Mouse (Mus musculus): ENCODE data around the gene P3h3. TPM values are rescaled to one million over a fixed set of nuclear protein-coding genes. Genes with fewer than 3 reads are reported as not detected.

Gene P3h3
- polyA plus RNA-seq, 1 experiment = 1.1 TPM

DNA sequence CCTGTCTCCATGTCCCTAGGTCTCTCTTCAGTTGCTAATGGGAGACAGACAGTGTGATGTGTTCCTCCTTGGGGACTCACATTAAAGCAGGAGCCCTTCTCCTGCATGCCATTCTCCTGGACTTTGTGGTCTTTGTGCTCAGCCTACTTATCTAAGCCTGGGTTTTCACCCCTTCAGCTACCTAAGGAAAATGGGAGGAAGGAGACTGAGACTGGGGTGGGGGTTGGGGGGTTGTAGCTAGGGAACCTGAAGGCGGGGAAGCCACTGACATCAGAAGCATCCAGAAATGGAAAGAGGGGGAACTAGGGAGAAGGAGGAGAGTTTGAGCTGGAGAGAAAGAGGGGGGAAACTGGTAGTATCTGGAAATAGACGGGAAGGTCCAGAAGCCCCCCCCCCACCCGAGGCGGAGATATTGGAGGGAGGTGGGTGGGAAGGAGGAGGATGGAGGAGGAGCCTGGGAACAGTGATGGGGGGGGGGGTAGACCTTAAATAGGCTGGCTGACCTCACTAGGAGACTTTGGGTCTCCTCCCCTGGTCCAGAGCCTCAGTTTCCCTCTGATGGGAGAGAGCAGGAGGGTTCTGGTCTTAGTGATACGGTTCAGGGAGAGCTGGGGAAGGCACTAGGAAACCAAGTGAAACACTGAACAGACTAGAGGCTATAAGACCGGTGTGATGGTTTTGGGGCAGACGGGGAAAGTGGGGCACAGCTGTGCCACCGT lies 5.0 kb upstream of the P3h3 start:
- no peak overlapping the region for H3ac ChIP-seq (ENCODE audit: control insufficient read depth, insufficient read length)
- H3K27me3 ChIP-seq (ENCODE audit: control insufficient read depth, insufficient read depth, insufficient read length) = peaks cover 71% of the 10 kb centered on the region

DNA sequence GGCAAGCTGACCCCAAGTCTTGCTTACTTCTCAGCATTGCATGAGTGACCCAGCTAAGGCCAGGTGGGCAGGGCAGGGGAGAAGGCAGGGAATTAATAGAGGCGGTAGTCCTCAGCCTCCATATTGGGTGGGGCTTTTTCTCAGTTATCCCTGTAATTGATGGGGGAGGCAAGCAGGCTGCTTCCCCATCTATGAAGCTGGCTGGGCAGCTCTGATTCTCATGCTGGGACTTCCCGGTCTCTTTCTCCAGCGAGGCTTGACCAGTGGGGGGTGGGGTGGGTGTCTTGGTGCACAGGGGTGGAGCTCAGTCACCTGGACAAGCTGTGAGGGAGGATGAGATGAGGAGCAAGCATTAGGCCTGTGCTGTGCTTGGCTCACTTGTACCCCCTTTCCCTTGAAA lies 4.2 kb upstream of the P3h3 start:
- TF ChIP-seq POLR2AphosphoS2 (IDR thresholded peaks at IDR 0.05; ENCODE audit: insufficient read length, low read depth) (no peak), SRF (IDR thresholded peaks at IDR 0.05; ENCODE audit: control insufficient read depth, insufficient read length, low read depth) (no peak), CEBPB (IDR thresholded peaks at IDR 0.05; ENCODE audit: insufficient read depth, poor library complexity, severe bottlenecking) (no peak), E2F4 (IDR thresholded peaks at IDR 0.05; ENCODE audit: insufficient read depth) (no peak)
- H3K36me3 ChIP-seq (ENCODE audit: control insufficient read depth, insufficient read depth) = no peaks in the 10 kb centered on the region
- no peak overlapping the region for H3ac ChIP-seq (ENCODE audit: control insufficient read depth, insufficient read length)
- peaks cover 74% of the 10 kb centered on the region for H3K27me3 ChIP-seq (ENCODE audit: control insufficient read depth, insufficient read depth, insufficient read length)
- H3K4me2 ChIP-seq (ENCODE audit: low read depth) = no peak overlapping the region
- H3K4me3 ChIP-seq = no peak overlapping the region
- no peaks in the 10 kb centered on the region for H3K79me2 ChIP-seq (ENCODE audit: control insufficient read depth, insufficient read depth)

More for the DNA sequence above, 5.0 kb upstream of the P3h3 start:
- TF ChIP-seq CEBPB (IDR thresholded peaks at IDR 0.05; ENCODE audit: insufficient read depth, poor library complexity, severe bottlenecking) (no peak), REST (IDR thresholded peaks at IDR 0.05; ENCODE audit: insufficient read depth, insufficient read length) (no peak), MAX (IDR thresholded peaks at IDR 0.05; ENCODE audit: low read depth) (no peak), USF1 (IDR thresholded peaks at IDR 0.05; ENCODE audit: low read depth) (no peak), TCF3 (IDR thresholded peaks at IDR 0.05; ENCODE audit: insufficient read length, low read depth) (no peak), POLR2A (IDR thresholded peaks at IDR 0.05; ENCODE audit: insufficient read length, low read depth) (no peak), TCF12 (IDR thresholded peaks at IDR 0.05; ENCODE audit: insufficient read depth, poor library complexity, severe bottlenecking) (no peak), E2F4 (IDR thresholded peaks at IDR 0.05; ENCODE audit: insufficient read depth) (no peak), MYOG (IDR thresholded peaks at IDR 0.05; ENCODE audit: control insufficient read depth in 1 of 3, insufficient read depth in 1 of 3, insufficient read length in 2 of 3, low read depth in 2 of 3) (no peak), SRF (IDR thresholded peaks at IDR 0.05; ENCODE audit: control insufficient read depth, insufficient read length, low read depth) (no peak), MYOD1 (IDR thresholded peaks at IDR 0.05; ENCODE audit: control insufficient read depth in 1 of 3, insufficient read length in 2 of 3, low read depth in 2 of 3) (no peak), POLR2AphosphoS2 (IDR thresholded peaks at IDR 0.05; ENCODE audit: insufficient read length, low read depth) (no peak)
- H3K79me2 ChIP-seq (ENCODE audit: control insufficient read depth, insufficient read depth) = no peaks in the 10 kb centered on the region
- no peak overlapping the region for H3K4me3 ChIP-seq
- no peak overlapping the region for H3K4me2 ChIP-seq (ENCODE audit: low read depth)
- no peaks in the 10 kb centered on the region for H3K36me3 ChIP-seq (ENCODE audit: control insufficient read depth, insufficient read depth)

DNA sequence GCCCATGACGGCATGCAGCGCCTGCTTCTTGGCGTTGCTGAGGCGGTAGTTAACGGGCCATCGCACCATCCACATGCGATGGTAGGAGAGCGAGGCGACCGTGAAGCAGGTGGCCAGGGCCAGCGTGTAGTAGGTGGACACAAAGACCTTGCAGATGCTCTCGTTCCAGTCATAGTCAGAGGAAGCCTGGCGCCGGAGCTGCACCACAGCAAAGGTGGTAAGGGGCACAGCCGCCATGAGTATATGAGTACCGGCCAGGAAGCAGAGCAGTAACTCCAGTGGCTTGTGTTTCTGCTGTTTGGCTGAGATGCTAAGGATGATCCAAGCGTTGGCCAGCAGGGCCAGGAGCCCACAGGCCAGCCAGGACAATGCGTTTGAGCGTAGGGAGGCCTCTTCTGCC lies 3.7 kb upstream of the P3h3 start:
- H3K27me3 ChIP-seq (ENCODE audit: control insufficient read depth, insufficient read depth, insufficient read length) = peaks cover 69% of the 10 kb centered on the region
- H3K4me3 ChIP-seq = no peak overlapping the region
- H3K79me2 ChIP-seq (ENCODE audit: control insufficient read depth, insufficient read depth) = no peaks in the 10 kb centered on the region
- H3K4me2 ChIP-seq (ENCODE audit: low read depth) = no peak overlapping the region
- no peak overlapping the region for H3ac ChIP-seq (ENCODE audit: control insufficient read depth, insufficient read length)
- H3K36me3 ChIP-seq (ENCODE audit: control insufficient read depth, insufficient read depth) = no peaks in the 10 kb centered on the region
- no peak for TF ChIP-seq REST (IDR thresholded peaks at IDR 0.05; ENCODE audit: insufficient read depth, insufficient read length)
- no peak for TF ChIP-seq USF1 (IDR thresholded peaks at IDR 0.05; ENCODE audit: low read depth)
- no peak for TF ChIP-seq E2F4 (IDR thresholded peaks at IDR 0.05; ENCODE audit: insufficient read depth)
- no peak for TF ChIP-seq SRF (IDR thresholded peaks at IDR 0.05; ENCODE audit: control insufficient read depth, insufficient read length, low read depth)
- TF ChIP-seq TCF3 (IDR thresholded peaks at IDR 0.05; ENCODE audit: insufficient read length, low read depth) = no peak
- TF ChIP-seq MYOG (IDR thresholded peaks at IDR 0.05; ENCODE audit: control insufficient read depth in 1 of 3, insufficient read depth in 1 of 3, insufficient read length in 2 of 3, low read depth in 2 of 3) = no peak
- TF ChIP-seq POLR2A (IDR thresholded peaks at IDR 0.05; ENCODE audit: insufficient read length, low read depth) = no peak
- TF ChIP-seq TCF12 (IDR thresholded peaks at IDR 0.05; ENCODE audit: insufficient read depth, poor library complexity, severe bottlenecking) = no peak
- TF ChIP-seq MYOD1 (IDR thresholded peaks at IDR 0.05; ENCODE audit: control insufficient read depth in 1 of 3, insufficient read length in 2 of 3, low read depth in 2 of 3) = no peak
- no peak for TF ChIP-seq POLR2AphosphoS2 (IDR thresholded peaks at IDR 0.05; ENCODE audit: insufficient read length, low read depth)
- no peak for TF ChIP-seq CEBPB (IDR thresholded peaks at IDR 0.05; ENCODE audit: insufficient read depth, poor library complexity, severe bottlenecking)
- TF ChIP-seq MAX (IDR thresholded peaks at IDR 0.05; ENCODE audit: low read depth) = no peak

DNA sequence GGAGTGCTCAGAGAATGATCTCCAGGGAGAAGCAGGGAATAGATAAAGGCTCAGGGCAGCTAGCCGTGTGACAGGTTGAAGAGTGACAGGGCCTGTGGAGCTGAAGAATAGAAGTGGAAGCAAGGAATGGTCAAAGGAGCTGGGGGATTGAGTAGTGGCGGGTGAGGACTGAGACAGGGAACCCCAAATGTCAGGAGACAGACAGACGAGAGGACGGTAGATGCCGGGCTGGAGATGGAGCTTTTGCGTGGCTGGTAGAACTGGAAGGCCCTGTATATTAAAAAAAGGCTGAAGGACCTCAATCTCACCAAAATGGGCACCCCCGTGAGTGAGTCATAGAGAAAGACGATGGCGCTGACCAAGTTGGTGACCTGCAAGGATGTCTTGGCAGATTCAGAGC lies 3.0 kb upstream of the P3h3 start:
- no peak overlapping the region for H3K4me2 ChIP-seq (ENCODE audit: low read depth)
- H3K4me3 ChIP-seq = no peak overlapping the region
- H3K27me3 ChIP-seq (ENCODE audit: control insufficient read depth, insufficient read depth, insufficient read length) = peaks cover 61% of the 10 kb centered on the region
- no peak overlapping the region for H3ac ChIP-seq (ENCODE audit: control insufficient read depth, insufficient read length)
- TF ChIP-seq POLR2A (IDR thresholded peaks at IDR 0.05; ENCODE audit: insufficient read length, low read depth) (no peak), MYOD1 (IDR thresholded peaks at IDR 0.05; ENCODE audit: control insufficient read depth in 1 of 3, insufficient read length in 2 of 3, low read depth in 2 of 3) (no peak), USF1 (IDR thresholded peaks at IDR 0.05; ENCODE audit: low read depth) (no peak), POLR2AphosphoS2 (IDR thresholded peaks at IDR 0.05; ENCODE audit: insufficient read length, low read depth) (no peak), E2F4 (IDR thresholded peaks at IDR 0.05; ENCODE audit: insufficient read depth) (no peak), MAX (IDR thresholded peaks at IDR 0.05; ENCODE audit: low read depth) (no peak), TCF3 (IDR thresholded peaks at IDR 0.05; ENCODE audit: insufficient read length, low read depth) (no peak), SRF (IDR thresholded peaks at IDR 0.05; ENCODE audit: control insufficient read depth, insufficient read length, low read depth) (no peak), TCF12 (IDR thresholded peaks at IDR 0.05; ENCODE audit: insufficient read depth, poor library complexity, severe bottlenecking) (no peak), CEBPB (IDR thresholded peaks at IDR 0.05; ENCODE audit: insufficient read depth, poor library complexity, severe bottlenecking) (no peak)
- H3K79me2 ChIP-seq (ENCODE audit: control insufficient read depth, insufficient read depth) = no peaks in the 10 kb centered on the region
- no peaks in the 10 kb centered on the region for H3K36me3 ChIP-seq (ENCODE audit: control insufficient read depth, insufficient read depth)

DNA sequence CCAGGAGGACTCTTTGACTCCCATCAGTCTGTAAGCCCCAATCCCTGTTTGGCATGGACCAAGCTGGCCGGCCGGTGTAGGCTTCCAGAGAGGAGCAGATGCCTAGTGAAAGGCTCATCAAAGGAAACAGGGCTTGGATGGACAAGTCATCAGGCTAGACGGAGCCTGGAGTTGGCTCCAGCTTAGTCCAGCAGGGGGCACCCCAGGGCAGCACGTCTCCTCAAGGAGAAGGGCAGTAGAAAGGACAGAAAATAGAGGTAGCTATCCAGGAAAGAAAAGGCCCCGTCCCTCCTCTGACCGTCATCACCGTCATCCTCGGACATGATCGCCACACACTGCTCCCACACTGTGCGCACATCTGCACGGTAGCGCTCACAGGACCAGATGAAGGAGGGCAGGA lies 2.2 kb upstream of the P3h3 start:
- no peak overlapping the region for H3K4me3 ChIP-seq
- no peaks in the 10 kb centered on the region for H3K79me2 ChIP-seq (ENCODE audit: control insufficient read depth, insufficient read depth)

More for the DNA sequence above, 2.2 kb upstream of the P3h3 start:
- Histone ChIP-seq H3ac (ENCODE audit: control insufficient read depth, insufficient read length) (no peak overlapping the region), H3K36me3 (ENCODE audit: control insufficient read depth, insufficient read depth) (no peaks in the 10 kb centered on the region), H3K4me2 (ENCODE audit: low read depth) (no peak overlapping the region), H3K27me3 (ENCODE audit: control insufficient read depth, insufficient read depth, insufficient read length) (peaks cover 53% of the 10 kb centered on the region)
- TF ChIP-seq POLR2AphosphoS2 (IDR thresholded peaks at IDR 0.05; ENCODE audit: insufficient read length, low read depth) (no peak), E2F4 (IDR thresholded peaks at IDR 0.05; ENCODE audit: insufficient read depth) (no peak), POLR2A (IDR thresholded peaks at IDR 0.05; ENCODE audit: insufficient read length, low read depth) (no peak), USF1 (IDR thresholded peaks at IDR 0.05; ENCODE audit: low read depth) (no peak), MYOD1 (IDR thresholded peaks at IDR 0.05; ENCODE audit: control insufficient read depth in 1 of 3, insufficient read length in 2 of 3, low read depth in 2 of 3) (no peak), TCF12 (IDR thresholded peaks at IDR 0.05; ENCODE audit: insufficient read depth, poor library complexity, severe bottlenecking) (no peak), MAX (IDR thresholded peaks at IDR 0.05; ENCODE audit: low read depth) (no peak), SRF (IDR thresholded peaks at IDR 0.05; ENCODE audit: control insufficient read depth, insufficient read length, low read depth) (no peak)

Measured in myocyte (in vitro differentiated cells).